Mouse (Mus musculus) mouse trophoblast stem cell (cell line): Measurements from ENCODE around the gene Mgst1.

Experiments used
- in situ Hi-C, 2 experiments: fragments of 300-500 bp; cut with MseI, MboI; formaldehyde crosslinking; loops; 2 replicates in 1 of 2; 3 replicates in 1 of 2; pipeline ENCODE4 v1.15.1; 2025

Gene Mgst1

GRCm38 (mm10) chr6:138139930-138140329 is at the start of gene Mgst1:
TSS of gene Mgst1 (plus strand) at chr6:138140316.
- in situ Hi-C loops = no loop called here

- in situ Hi-C loops = no loop called here
These were observed 47.7 kb upstream of the Mgst1 start for GRCm38 (mm10) chr6:138092432-138092831.

GRCm38 (mm10) chr6:138095060-138095459 is 45.1 kb upstream of the Mgst1 start:
- in situ Hi-C loops = no loop called here

GRCm38 (mm10) chr6:138099646-138100045 is 40.5 kb upstream of the Mgst1 start:
- in situ Hi-C loops = no loop called here

GRCm38 (mm10) chr6:138101843-138102242 is 38.3 kb upstream of the Mgst1 start:
- in situ Hi-C loops = no loop called here

GRCm38 (mm10) chr6:138102940-138103339 is 37.2 kb upstream of the Mgst1 start:
- in situ Hi-C loops = no loop called here

GRCm38 (mm10) chr6:138104559-138104958 is 35.6 kb upstream of the Mgst1 start:
- in situ Hi-C loops = no loop called here

- in situ Hi-C loops = no loop called here
These were observed 22.6 kb upstream of the Mgst1 start for GRCm38 (mm10) chr6:138117496-138117895.

GRCm38 (mm10) chr6:138128392-138129335 is 11.5 kb upstream of the Mgst1 start:
- in situ Hi-C loops = no loop called here

GRCm38 (mm10) chr6:138130541-138130940 is 9.6 kb upstream of the Mgst1 start:
- in situ Hi-C loops = no loop called here

- in situ Hi-C loops = no loop called here
These were observed 220 bp downstream of the Mgst1 start for GRCm38 (mm10) chr6:138140336-138140735.

- in situ Hi-C loops = no loop called here
These were observed 1.0 kb downstream of the Mgst1 start for GRCm38 (mm10) chr6:138141111-138141592.

GRCm38 (mm10) chr6:138142604-138143003 is 2.5 kb downstream of the Mgst1 start:
- in situ Hi-C loops = no loop called here

GRCm38 (mm10) chr6:138143450-138143849 is 3.3 kb downstream of the Mgst1 start:
- in situ Hi-C loops = no loop called here

GRCm38 (mm10) chr6:138153111-138153510 is 13.0 kb downstream of the Mgst1 start:
- in situ Hi-C loops = no loop called here

GRCm38 (mm10) chr6:138163920-138164319 is 23.8 kb downstream of the Mgst1 start:
- in situ Hi-C loops = no loop called here

- in situ Hi-C loops = no loop called here
These were observed 31.5 kb downstream of the Mgst1 start for GRCm38 (mm10) chr6:138171480-138172224.
